Mouse (Mus musculus) heart, postnatal 36 days (tissue): ENCODE data around the gene Bpifb6. TPM values are rescaled to one million over a fixed set of nuclear protein-coding genes. Genes with fewer than 3 reads are reported as not detected.

Experiments
- DNase-seq, 2 experiments: peaks; one replicate each; pipeline ENCODE4 v3.0.0; 2021 to 2022
- intact Hi-C: fragments of 180-260 bp; cut with DNase I; formaldehyde crosslinking; loops from one replicate; pipeline ENCODE4 v1.15.1; 2025
- total RNA-seq, 2 experiments: library from RNA; stranded (reverse); gene quantifications; 2 replicates each; pipeline ENCODE4 v1.2.3; 2021

Bpifb6 gene
- total RNA-seq, 2 experiments from 2014 or later: not detected

GRCm38 (mm10) chr2:153953836-153954235 lies 53.6 kb downstream of the Bpifb6 start:
- intact Hi-C loops: no loop called here
- DNase-seq: peak in 1 of 2 experiments; percentile 13

Other genes starting within 250 kb of the Bpifb6 start
- not detected for gene Dnmt3c, start 203.7 kb upstream of the Bpifb6 start, total RNA-seq
- gene Mapre1, start 159.1 kb upstream of the Bpifb6 start, total RNA-seq: 10 to 100 TPM; 51.4 to 57.7 TPM
- gene Efcab8, start 120.5 kb upstream of the Bpifb6 start, total RNA-seq: not detected
- gene Sun5, start 29.3 kb upstream of the Bpifb6 start, total RNA-seq: not detected
- gene Bpifb2, start 25.3 kb upstream of the Bpifb6 start, total RNA-seq: not detected
- not detected for gene Bpifb3, start 17.8 kb downstream of the Bpifb6 start, total RNA-seq
- not detected for gene Bpifb4, start 37.8 kb downstream of the Bpifb6 start, total RNA-seq
- not detected for gene Bpifa6, start 74.6 kb downstream of the Bpifb6 start, total RNA-seq
- gene Bpifa2, start 107.9 kb downstream of the Bpifb6 start, total RNA-seq: not detected
- not detected for gene Bpifa3, start 229.9 kb downstream of the Bpifb6 start, total RNA-seq
- gene Bpifa1, start 242.5 kb downstream of the Bpifb6 start, total RNA-seq: not detected